Mouse (Mus musculus): ENCODE results near the gene Gm8947.
A peak's percentile ranks its signal among the peaks of the same experiment; 100 is the strongest.

Gene Gm8947

GRCm38 (mm10) chr1:151228320-151228989, 36.3 kb downstream of the Gm8947 start:
- DNase-seq: no peak

- DNase-seq: no peak
These were observed 40.2 kb downstream of the Gm8947 start for GRCm38 (mm10) chr1:151232346-151232745.

GRCm38 (mm10) chr1:151233756-151234155, 41.6 kb downstream of the Gm8947 start:
- no peak for DNase-seq

- no peak for DNase-seq
These were observed 43.4 kb downstream of the Gm8947 start for GRCm38 (mm10) chr1:151235574-151235973.

- peak; percentile 49 for DNase-seq
These were observed 44.2 kb downstream of the Gm8947 start for GRCm38 (mm10) chr1:151236141-151236930.

GRCm38 (mm10) chr1:151237780-151238179, 45.6 kb downstream of the Gm8947 start:
- peak; percentile 21 for DNase-seq

- DNase-seq: no peak
These were observed 51.2 kb downstream of the Gm8947 start for GRCm38 (mm10) chr1:151243332-151243731.

All from lung, postnatal 10 days (tissue).